Mouse (Mus musculus): ENCODE measurements around the gene Rflnb.

- TF ChIP-seq POLR2A (IDR thresholded peaks at IDR 0.05; ENCODE audit: low read depth, low read length): no peak
- TF ChIP-seq CTCF (IDR thresholded peaks at IDR 0.05; ENCODE audit: extremely low read depth, insufficient read depth, insufficient read length, insufficient replicate concordance): no peak
Measured at GRCm38 (mm10) chr11:76050967-76051512, 23.5 kb upstream of the Rflnb start.
